Mouse (Mus musculus): Measurements from ENCODE around the gene Trmt44.

The Trmt44 gene

DNA sequence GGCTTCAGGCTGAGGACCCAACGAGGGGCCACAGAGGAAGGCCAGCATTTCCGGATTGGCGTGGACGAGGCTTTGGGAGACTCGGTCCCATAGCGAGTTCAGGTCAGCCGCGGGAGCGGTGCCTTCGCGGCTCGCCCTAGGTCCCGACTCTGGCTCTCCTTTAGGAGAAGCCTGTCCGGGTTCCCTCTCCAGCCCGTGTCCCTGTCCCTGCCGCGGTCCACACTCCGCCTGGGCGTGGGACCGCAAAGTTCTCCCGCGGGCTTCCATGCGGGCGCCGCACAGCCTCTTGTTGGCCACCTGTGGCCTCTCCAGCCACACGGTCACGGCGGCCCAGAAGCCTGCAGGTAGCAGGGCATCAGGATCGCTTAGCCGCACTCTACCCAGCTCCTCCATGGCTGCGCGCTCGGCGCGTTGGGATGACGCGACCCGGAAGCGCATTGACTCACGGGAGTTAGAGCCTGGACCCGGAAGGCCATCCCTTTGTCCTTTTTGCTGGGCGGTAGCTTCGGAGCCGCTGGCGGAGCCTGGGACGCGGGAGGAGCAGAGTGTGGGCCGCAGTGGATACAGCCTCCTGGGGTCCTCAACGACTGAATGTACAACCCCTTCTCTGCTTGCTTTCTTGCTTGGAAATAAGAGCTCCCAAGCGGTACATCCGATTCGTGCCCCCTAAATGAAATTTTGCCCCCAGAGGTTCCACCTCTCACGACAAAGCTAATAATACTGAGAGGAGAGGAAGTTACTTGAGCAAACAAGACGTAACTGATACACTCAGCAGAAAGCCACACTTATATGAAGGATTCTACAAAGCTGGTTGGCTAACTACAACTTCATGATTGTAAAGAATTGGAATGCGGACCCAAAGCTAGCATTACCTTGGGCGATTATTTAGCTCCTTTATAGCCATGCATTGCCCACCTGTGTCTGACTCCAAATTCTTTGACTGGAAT lies at the start of gene Trmt44:
Trmt44 (minus strand) TSS at position 418 of the 947 bp plus-strand sequence.
- DNase-seq (ENCODE audit: low spot score in 2 of 2), result peak; percentile 88

- no peak for DNase-seq (ENCODE audit: low spot score in 2 of 2)
Observed at GRCm38 (mm10) chr5:35623831-35624230, 49.0 kb upstream of the Trmt44 start.

- DNase-seq (ENCODE audit: low spot score in 2 of 2), result no peak
Observed at GRCm38 (mm10) chr5:35621114-35621513, 46.2 kb upstream of the Trmt44 start.

- no peak for DNase-seq (ENCODE audit: low spot score in 2 of 2)
Observed at GRCm38 (mm10) chr5:35616943-35617342, 42.1 kb upstream of the Trmt44 start.

DNA sequence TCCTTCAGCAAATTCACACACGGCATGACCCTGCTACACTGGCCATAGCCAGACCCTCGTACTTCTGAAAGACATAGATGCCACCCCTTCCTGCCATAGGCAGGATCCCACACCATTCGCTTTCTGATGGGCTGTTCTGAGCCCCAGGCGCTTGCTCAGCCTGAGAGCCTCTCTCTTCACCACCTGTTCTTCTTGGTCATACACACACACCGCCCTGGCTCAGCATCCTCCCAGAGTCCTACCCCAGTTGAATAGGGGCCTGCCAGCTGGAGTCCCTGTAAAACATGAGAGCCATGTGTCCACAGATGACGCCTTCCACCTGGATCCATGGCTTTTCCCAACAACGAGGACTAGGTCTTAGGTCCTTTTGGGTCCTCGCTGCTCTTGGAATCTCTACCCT lies 37.9 kb upstream of the Trmt44 start:
- DNase-seq (ENCODE audit: low spot score in 2 of 2), result no peak

GRCm38 (mm10) chr5:35611900-35612299 lies 37.0 kb upstream of the Trmt44 start:
- no peak for DNase-seq (ENCODE audit: low spot score in 2 of 2)

DNA sequence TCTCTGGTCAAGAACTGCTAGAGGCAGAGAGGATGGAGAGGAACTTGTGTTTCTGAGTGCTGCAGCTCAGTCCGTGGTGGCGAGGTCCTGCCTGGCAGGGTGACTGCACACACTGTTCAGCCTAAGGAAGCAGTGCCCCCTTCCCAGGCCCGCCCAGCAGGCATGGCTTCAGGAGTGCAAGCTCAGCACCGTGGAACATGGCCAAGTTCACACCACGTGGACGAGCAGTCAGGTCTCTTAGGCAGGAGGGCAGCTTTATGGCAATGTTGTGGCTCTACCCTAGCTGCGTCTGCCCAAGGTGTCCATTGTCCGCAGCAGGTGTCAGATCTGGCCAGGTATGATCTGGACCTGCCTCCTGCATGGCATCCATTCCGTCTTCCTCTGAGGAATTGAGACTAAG lies 36.3 kb upstream of the Trmt44 start:
- no peak for DNase-seq (ENCODE audit: low spot score in 2 of 2)

- no peak for DNase-seq (ENCODE audit: low spot score in 2 of 2)
Observed at GRCm38 (mm10) chr5:35610381-35610780, 35.5 kb upstream of the Trmt44 start.

DNA sequence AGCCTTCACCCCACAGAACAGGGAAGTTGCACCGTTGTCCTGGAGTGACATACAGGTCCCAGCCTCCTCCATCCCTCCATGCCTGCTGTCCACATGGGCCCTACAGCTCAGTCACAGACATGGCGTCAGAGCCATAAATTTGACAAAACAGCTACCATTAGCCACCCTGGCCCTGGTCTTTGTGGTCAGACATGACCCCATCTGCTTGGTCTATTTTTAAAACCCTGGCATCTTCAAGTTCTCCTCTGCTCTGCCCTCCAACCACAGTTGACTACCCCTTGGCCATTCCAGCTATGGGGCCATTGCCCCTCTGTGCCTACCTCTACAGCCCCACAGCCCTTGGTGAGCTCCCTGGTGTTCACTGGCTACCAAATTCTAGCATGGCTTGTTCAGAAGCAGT lies 35.1 kb upstream of the Trmt44 start:
- DNase-seq (ENCODE audit: low spot score in 2 of 2), result no peak

DNA sequence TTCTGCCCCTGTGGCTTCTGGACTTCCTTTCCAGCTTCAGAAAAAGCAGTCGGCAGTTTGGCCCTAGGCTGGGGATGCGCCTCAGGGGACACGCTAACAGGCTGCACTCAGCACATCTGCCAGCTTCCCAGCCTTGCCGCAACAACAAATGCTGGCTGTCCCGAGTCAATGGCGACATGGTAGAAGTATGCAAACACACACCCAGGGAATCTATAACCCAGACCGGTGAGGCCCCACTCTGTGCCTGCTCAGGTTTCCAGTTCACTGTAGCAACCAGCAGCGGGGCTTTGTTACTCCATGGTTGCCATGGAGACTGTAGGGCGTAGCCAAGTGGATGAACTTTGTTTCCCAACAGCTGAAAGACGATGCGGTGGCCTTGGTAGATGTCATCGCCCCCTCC lies 34.5 kb upstream of the Trmt44 start:
- no peak for DNase-seq (ENCODE audit: low spot score in 2 of 2)

- no peak for DNase-seq (ENCODE audit: low spot score in 2 of 2)
Observed at GRCm38 (mm10) chr5:35608559-35608958, 33.7 kb upstream of the Trmt44 start.

- DNase-seq (ENCODE audit: low spot score in 2 of 2), result no peak
Observed at GRCm38 (mm10) chr5:35607784-35608183, 32.9 kb upstream of the Trmt44 start.

GRCm38 (mm10) chr5:35606800-35607199 lies 31.9 kb upstream of the Trmt44 start:
- no peak for DNase-seq (ENCODE audit: low spot score in 2 of 2)

DNA sequence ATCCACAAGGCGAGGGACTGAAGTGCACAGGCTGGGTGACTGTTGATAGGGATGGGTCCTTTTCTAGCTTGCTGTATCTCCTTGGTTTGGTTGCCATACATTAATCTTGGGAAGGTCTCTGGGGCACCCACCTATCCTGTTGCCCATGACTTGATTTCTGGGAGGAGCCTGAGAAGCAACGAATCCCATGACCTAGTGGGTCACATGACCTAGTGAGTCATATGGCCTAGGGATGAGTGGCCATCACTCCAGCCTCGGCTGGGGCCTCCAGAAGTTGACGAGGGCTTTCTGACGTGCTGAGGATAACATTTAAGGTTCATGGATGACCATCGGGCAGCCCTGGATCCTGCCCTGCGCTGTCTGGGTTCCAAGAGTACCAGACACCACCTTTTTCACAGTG lies 30.5 kb upstream of the Trmt44 start:
- no peak for DNase-seq (ENCODE audit: low spot score in 2 of 2)

GRCm38 (mm10) chr5:35601526-35601925 lies 26.7 kb upstream of the Trmt44 start:
- DNase-seq (ENCODE audit: low spot score in 2 of 2), result no peak

DNA sequence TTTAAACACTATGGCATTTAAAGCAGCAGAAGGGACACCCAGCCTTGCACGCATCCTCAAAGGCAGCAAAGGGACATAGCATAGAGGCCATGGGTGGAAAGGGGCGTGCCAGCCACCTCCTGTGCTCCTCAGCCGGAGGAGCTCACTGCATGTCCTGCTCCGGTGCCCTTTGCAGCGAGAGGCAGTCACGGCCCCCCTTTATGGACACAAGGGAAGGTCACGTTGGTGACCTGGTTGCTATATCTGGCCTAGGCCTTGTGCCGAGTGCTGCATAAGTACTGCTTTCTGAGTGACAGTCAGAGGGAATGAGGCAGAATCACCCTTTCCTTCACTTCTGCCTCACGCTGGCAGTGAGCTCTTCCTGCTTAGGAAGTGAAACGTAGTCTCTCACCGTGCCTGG lies 25.4 kb upstream of the Trmt44 start:
- DNase-seq (ENCODE audit: low spot score in 2 of 2), result no peak

GRCm38 (mm10) chr5:35596169-35597160 lies 21.6 kb upstream of the Trmt44 start:
- DNase-seq (ENCODE audit: low spot score in 2 of 2), result no peak

DNA sequence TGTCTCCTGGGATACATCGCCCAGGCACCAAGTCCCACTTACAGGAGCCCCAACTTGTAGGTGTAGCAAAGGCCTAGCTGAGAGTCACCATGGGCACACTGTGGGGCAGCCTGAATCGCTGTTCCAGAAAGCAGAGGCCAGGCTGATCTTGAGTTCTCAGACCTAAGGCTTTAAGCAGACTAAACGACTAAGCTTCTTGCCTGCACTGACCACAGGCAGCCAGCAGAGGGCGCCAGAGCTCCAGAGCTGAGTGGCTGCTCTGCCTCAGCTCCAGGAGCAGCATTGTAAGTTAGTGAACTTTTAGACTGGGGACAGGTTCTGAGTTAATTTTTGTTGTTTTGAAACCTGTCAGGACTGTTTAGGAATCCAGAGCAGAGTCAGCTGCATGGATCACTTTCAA lies 20.8 kb upstream of the Trmt44 start:
- DNase-seq (ENCODE audit: low spot score in 2 of 2), result peak; percentile 38 to 43

GRCm38 (mm10) chr5:35594768-35595167 lies 19.9 kb upstream of the Trmt44 start:
- no peak for DNase-seq (ENCODE audit: low spot score in 2 of 2)

DNA sequence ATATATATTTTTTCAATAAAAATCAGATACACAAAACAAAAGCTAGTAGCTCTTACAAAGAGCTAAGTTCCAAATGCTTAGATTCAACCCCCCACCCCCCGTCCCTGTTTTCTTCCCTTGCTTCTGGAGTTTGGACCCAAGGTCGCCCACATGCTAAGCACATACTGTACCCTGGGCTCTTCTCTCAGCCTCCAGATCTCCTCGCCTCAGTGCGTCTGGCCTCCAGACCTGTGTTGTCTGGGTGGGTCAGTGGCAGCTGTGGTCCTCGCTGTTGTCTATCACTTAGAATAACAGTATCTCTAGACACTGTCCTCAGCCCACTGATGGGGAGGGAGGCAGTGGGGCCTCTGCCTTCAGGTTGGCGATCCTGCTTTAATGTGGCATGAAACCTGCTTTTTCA lies 18.4 kb upstream of the Trmt44 start:
- DNase-seq (ENCODE audit: low spot score in 2 of 2), result no peak

DNA sequence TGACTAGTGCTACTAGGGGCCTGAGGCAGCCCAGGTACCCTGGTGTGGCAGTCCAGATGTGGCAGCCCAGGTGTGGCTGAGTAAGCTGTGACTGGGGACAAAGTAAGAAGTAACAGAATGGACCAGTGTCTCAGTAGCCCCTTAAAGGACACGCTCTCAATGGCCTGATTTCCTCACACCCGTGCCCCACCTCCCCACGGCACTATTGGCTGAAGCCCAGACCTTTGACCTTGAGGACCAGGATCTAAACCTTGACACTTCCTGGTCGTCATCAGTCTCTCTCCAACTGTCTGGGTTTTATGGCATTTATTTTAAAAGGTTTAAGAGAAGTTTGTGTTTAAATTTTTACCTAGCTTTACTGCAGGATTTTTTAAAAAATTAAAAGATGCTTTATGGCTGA lies 18.0 kb upstream of the Trmt44 start:
- no peak for DNase-seq (ENCODE audit: low spot score in 2 of 2)

DNA sequence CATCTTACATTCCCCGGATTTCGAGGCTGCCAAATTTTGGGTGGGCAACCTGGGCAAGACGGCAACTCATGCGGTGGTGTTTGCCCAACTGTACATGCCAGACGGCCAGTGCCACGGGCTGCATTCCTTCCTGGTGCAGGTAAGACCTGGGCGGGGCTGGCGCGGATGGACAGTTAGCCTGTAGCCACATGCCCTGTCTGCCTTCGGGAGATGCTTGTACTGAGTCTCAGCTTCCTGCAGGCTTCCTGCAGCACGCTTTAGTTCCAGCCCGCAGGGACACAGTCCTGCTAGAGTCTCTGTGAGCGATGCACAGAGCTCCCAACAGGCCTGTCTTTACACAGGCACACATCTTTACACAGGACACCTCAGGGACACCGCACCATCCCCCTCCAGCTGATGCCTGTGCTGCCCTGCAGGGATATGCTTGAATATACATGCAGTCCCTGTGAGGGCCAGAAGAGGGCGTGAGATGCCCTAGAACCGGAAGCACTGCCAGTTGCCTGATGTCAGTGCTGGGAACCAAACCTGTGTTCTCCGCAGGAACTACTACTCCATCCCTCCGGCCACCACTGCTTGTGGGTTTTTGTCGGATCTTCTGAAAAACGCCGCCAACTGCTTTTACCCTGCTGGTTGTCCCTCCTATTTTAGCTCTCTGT lies 17.3 kb upstream of the Trmt44 start:
- DNase-seq (ENCODE audit: low spot score in 2 of 2), result no peak

Measured in spleen, postnatal 36 days (tissue).